Mouse (Mus musculus) spleen, adult 2 months (tissue): Measurements from ENCODE around the gene Btd.

Source experiments
- CTCF ChIP-seq: fragments of 200-500 bp; IDR thresholded peaks from 2 replicates; pipeline ENCODE4 v1.5.1; 2011; ENCODE audit warnings: mild to moderate bottlenecking, inconsistent platforms; ENCODE audit not compliant: insufficient read depth, insufficient read length, insufficient replicate concordance; ENCODE audit errors: extremely low read depth
- POLR2A ChIP-seq: fragments of 200-500 bp; IDR thresholded peaks from 2 replicates; pipeline ENCODE4 v1.6.1; 2011; ENCODE audit warnings: low read depth, low read length, inconsistent platforms

DNA sequence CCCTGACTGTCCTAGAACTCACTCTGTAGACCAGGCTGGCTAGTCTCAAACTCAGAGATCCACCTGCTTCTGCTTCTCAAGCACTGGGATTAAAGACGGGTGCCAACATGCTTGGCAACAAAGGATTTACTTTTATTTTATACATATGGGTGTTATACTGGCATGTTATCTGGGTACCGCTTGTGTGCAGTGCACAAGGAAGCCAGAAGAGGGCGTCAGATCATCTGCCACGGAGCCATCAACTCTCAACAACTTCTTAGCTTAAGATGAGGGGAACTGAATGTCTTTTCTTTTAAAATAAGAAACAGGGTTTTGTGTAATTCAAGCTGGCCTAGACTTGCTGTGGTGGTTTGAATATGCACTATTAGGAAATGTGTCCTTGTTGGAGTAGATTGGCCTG lies 28.8 kb upstream of the Btd start:
- TF ChIP-seq CTCF (no peak), POLR2A (no peak)
